Mouse (Mus musculus) liver, postnatal 0 days (tissue): ENCODE results near the gene Pip4p1. TPM values are rescaled to one million over a fixed set of nuclear protein-coding genes. Genes with fewer than 3 reads are reported as not detected.

Source experiments
- ATAC-seq: fragments of 200-750 bp; cut with Nextera tagmentation; 2 replicates; pipeline ENCODE4 v1.8.0; 2017; ENCODE audit warnings: mild to moderate bottlenecking, moderate library complexity
- DNase-seq: peaks from one replicate; pipeline ENCODE4 v3.0.0-alpha.2; 2016
- H3K27ac ChIP-seq: fragments of 300-500 bp; sonication (generic); 2 replicates; pipeline ENCODE4 v1.5.1; 2014; ENCODE audit warnings: antibody characterized with exemption, moderate library complexity, mild to moderate bottlenecking, low read depth
- H3K27me3 ChIP-seq: fragments of 300-500 bp; sonication (generic); 2 replicates; pipeline ENCODE4 v1.6.1; 2014; ENCODE audit warnings: low read length, control low read depth, mixed read lengths; ENCODE audit not compliant: insufficient read depth
- H3K36me3 ChIP-seq: fragments of 300-500 bp; sonication (generic); replicated peaks from 2 replicates; pipeline ENCODE4 v1.6.1; 2014; ENCODE audit warnings: mild to moderate bottlenecking, control low read depth, low read length, moderate library complexity, mixed read lengths; ENCODE audit not compliant: insufficient read depth
- H3K4me1 ChIP-seq: fragments of 300-500 bp; sonication (generic); 2 replicates; pipeline ENCODE4 v1.6.1; 2014; ENCODE audit warnings: antibody characterized with exemption, mild to moderate bottlenecking, control low read depth; ENCODE audit not compliant: insufficient read depth
- H3K4me2 ChIP-seq: fragments of 300-500 bp; sonication (generic); 2 replicates; pipeline ENCODE4 v1.6.1; 2014; ENCODE audit warnings: low read depth, mild to moderate bottlenecking, low read length, moderate library complexity, mixed read lengths
- H3K4me3 ChIP-seq: fragments of 300-500 bp; sonication (generic); 2 replicates; pipeline ENCODE4 v1.5.1; 2014; ENCODE audit warnings: low read depth, low read length
- H3K9ac ChIP-seq: fragments of 300-500 bp; sonication (generic); replicated peaks from 2 replicates; pipeline ENCODE4 v1.6.1; 2014; ENCODE audit warnings: mild to moderate bottlenecking, moderate library complexity
- H3K9me3 ChIP-seq: fragments of 300-500 bp; sonication (generic); 2 replicates; pipeline ENCODE4 v1.6.1; 2016; ENCODE audit warnings: mild to moderate bottlenecking, control low read depth, low read length, mixed read lengths
- CTCF ChIP-seq: sonication (generic); IDR thresholded peaks from 2 replicates; pipeline ENCODE4 v1.5.1; 2016; ENCODE audit warnings: antibody characterized with exemption, low read depth
- EP300 ChIP-seq: IDR thresholded peaks from 2 replicates; pipeline ENCODE4 v1.6.1; 2016; ENCODE audit warnings: antibody characterized with exemption, low read depth, mild to moderate bottlenecking
- WGBS: fragments of 180-500 bp; shearing (Covaris S2); extraction: QIAGEN DNeasy Blood & Tissue Kit; methylation state at CpG from one replicate; pipeline ENCODE4 v1.1.7; 2014; ENCODE audit not compliant: insufficient replicate concordance; 5-methylcytosine and 5-hydroxymethylcytosine counted together
- polyA plus RNA-seq: library from polyadenylated mRNA; unstranded; fragments of >200 nt; fragmentation: Nextera tagmentation; extraction: Ambion mirVana; gene quantifications from 2 replicates; pipeline ENCODE4 v1.2.1, GENCODE M21; 2015

Pip4p1 gene
- polyA plus RNA-seq, 1 experiment from 2014 or later, result 24.2 TPM

- TF ChIP-seq CTCF, result no peak
- no peak for TF ChIP-seq EP300
- no peaks in the 10 kb centered on the region for H3K27me3 ChIP-seq
- H3K4me2 ChIP-seq, result peak overlapping the region; percentile 77
- H3K36me3 ChIP-seq, result no peaks in the 10 kb centered on the region
- peak overlapping the region; percentile 78 for H3K27ac ChIP-seq
- H3K4me3 ChIP-seq, result peak overlapping the region; percentile 39
- DNase-seq (peak; percentile 61), ATAC-seq (peak; percentile 88)
- WGBS, result 21% methylated on average over 19 of the region's 19 CpGs
- peak overlapping the region; percentile 58 for H3K9ac ChIP-seq
- H3K4me1 ChIP-seq, result peaks cover 8% of the 10 kb centered on the region
- 0 out of 2 replicates have a peak, but pooled peaks cover 3% of the 10 kb centered on the region for H3K9me3 ChIP-seq
Observed at GRCm38 (mm10) chr14:50895985-50896746, 34.5 kb downstream of the Pip4p1 start.

DNA sequence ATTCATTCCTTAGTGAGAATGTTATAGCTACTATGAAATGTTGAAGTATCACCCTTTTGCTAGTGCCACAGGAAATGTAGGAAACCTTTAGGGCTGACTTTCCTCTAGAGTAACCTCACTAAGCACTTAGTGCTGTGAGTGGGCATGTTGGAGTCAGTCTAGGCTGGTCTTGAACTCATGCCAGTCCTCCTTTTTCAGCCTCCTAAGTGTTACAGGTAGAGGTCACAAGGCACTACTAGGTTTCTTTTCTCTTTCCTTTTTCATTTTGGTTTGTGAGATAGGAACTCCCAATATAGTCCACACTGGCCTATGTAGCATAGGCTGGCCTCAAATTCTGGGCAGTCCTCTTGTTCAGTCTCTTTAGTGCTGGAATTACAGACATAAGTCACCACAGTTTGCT is 35.2 kb downstream of the Pip4p1 start:
- no peak for ATAC-seq
- Histone ChIP-seq H3K27me3 (no peaks in the 10 kb centered on the region), H3K36me3 (no peaks in the 10 kb centered on the region), H3K4me2 (no peak overlapping the region), H3K9ac (no peak overlapping the region), H3K4me1 (peaks cover 8% of the 10 kb centered on the region), H3K9me3 (0 out of 2 replicates have a peak, but pooled peaks cover 3% of the 10 kb centered on the region), H3K27ac (peak overlapping the region; percentile 78), H3K4me3 (no peak overlapping the region)
- TF ChIP-seq EP300 (no peak), CTCF (no peak)
- no peak for DNase-seq

DNA sequence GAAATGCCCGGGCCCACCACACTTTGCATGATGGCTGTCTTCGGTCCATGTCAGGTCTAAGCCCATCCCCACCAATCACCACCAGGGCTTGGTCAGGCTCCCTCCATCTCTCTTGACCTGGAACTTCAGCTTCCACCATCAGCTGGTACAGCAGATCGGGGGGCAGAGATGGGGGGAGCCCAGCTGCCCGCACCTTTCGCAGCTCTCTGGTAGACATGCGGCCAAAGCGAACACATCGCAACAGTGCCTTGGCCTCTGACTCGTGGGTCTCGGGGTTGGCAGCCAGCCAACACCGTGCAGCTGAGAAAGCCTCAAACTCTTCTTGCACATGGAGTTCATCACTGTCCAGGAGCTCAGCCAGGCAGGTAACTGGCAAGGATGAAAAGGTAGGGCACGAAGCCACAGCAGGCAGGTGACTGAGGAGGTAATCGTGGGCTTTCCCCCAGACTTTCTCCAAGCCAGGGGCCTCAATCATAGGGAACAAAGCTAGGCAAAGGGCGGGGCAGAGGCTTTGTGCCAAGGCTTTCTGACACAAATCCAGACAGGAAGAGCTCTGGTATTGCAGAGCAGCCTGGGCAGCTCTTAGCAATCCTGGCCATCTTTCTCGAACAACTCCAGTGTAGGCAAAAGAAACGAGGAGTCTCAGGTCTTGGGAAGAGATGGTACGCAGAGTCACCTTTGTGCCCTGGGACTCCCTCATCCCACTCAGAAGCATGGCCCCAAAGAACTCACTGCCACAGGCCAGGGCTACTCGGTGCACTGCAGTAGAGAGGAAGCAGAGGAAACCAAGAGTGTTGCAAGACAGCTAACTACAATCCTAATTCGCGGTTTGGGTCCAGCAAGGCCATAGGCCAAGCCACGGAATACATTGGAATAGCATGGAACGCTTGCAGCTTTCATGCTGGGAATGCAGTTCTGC is 37.9 kb downstream of the Pip4p1 start:
- Histone ChIP-seq H3K9ac (no peak overlapping the region), H3K27me3 (no peaks in the 10 kb centered on the region), H3K27ac (no peak overlapping the region), H3K36me3 (no peaks in the 10 kb centered on the region), H3K9me3 (no peaks in the 10 kb centered on the region), H3K4me3 (no peak overlapping the region), H3K4me1 (peaks cover 8% of the 10 kb centered on the region), H3K4me2 (no peak overlapping the region)
- ATAC-seq (no peak), DNase-seq (no peak)
- TF ChIP-seq CTCF (no peak), EP300 (no peak)
- 68% methylated on average over 22 of the region's 22 CpGs for WGBS

DNA sequence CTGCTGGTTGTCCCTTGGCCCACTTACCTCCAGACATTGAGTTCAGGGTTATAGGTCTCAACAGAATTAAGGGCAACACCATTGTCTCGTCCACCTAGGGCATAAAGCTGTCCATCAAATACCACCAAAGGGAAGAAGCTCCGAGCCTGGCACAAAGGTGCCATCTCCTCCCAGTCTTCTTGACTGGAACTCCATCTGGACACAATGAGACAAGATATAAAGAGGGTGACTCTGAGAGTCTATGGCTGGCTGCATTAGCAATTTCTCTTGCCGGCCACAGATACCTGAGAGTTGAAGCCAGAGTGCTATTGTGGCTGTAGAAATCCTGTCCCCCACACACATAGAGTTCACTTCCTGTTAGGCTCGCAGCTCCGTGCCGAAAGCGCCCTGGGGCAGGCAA is 38.6 kb downstream of the Pip4p1 start:
- Histone ChIP-seq H3K27me3 (no peaks in the 10 kb centered on the region), H3K36me3 (no peaks in the 10 kb centered on the region), H3K9ac (no peak overlapping the region), H3K4me1 (peaks cover 8% of the 10 kb centered on the region), H3K27ac (no peak overlapping the region), H3K4me3 (no peak overlapping the region), H3K4me2 (no peak overlapping the region), H3K9me3 (no peaks in the 10 kb centered on the region)
- DNase-seq, result no peak
- no peak for TF ChIP-seq EP300
- TF ChIP-seq CTCF, result no peak
- WGBS, result 72% methylated on average over 7 of the region's 7 CpGs
- ATAC-seq, result no peak

GRCm38 (mm10) chr14:50891621-50892020 is 39.0 kb downstream of the Pip4p1 start:
- ATAC-seq, result no peak
- no peak for DNase-seq
- 88% methylated on average over 8 of the region's 8 CpGs for WGBS

DNA sequence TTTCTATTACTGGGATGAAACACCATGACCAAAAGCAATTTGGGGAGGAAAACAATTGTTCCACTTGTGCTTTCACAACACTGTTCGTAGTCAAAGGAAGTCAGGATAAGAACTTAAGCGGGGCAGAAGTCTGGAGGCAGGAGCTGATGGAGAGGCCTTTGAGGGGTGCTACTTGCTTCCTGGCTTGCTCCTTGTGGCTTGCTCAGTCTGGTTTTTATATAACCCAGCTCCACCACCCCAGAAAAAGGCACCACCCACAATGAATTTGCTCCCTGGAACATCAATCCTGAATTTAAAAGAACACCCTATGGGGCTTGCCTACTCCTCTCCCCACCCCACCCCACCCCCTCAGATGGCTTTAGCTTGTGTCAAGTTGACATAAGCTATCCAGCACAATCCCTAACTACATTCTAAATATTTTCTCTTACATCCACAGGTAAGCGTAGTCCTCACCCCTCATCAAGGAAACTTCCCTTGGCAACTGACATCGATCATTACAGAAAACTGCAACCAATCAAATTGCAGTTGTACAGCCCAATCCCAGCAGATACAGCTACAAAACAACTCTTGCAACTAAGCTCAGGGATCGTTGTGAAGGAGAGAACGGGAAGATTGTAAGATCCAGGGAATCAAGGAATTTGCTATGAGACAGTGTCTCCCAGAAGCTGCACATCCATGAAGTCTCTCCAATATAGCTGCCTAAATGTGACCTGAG is 54.3 kb downstream of the Pip4p1 start:
- Histone ChIP-seq H3K4me2 (no peak overlapping the region), H3K27me3 (no peaks in the 10 kb centered on the region), H3K9me3 (no peaks in the 10 kb centered on the region), H3K9ac (no peak overlapping the region), H3K4me1 (no peaks in the 10 kb centered on the region), H3K4me3 (no peak overlapping the region), H3K36me3 (no peaks in the 10 kb centered on the region), H3K27ac (no peak overlapping the region)
- 79% methylated on average over 6 of the region's 6 CpGs for WGBS
- TF ChIP-seq EP300, result no peak
- no peak for TF ChIP-seq CTCF
- no peak for ATAC-seq
- no peak for DNase-seq

More at GRCm38 (mm10) chr14:50891621-50892020, 39.0 kb downstream of the Pip4p1 start:
- H3K9ac ChIP-seq, result no peak overlapping the region
- H3K4me1 ChIP-seq, result peaks cover 4% of the 10 kb centered on the region
- no peaks in the 10 kb centered on the region for H3K9me3 ChIP-seq
- H3K27ac ChIP-seq, result no peak overlapping the region
- TF ChIP-seq CTCF (no peak), EP300 (no peak)
- no peak overlapping the region for H3K4me3 ChIP-seq
- no peaks in the 10 kb centered on the region for H3K27me3 ChIP-seq
- no peaks in the 10 kb centered on the region for H3K36me3 ChIP-seq
- no peak overlapping the region for H3K4me2 ChIP-seq

Other genes starting within 250 kb of the Pip4p1 start
- not detected in 2 replicates for gene Olfr747, start 237.7 kb downstream of the Pip4p1 start, polyA plus RNA-seq
- not detected in 2 replicates for gene Olfr748, start 223.5 kb downstream of the Pip4p1 start, polyA plus RNA-seq
- not detected in 2 replicates for gene Olfr749, start 185.8 kb downstream of the Pip4p1 start, polyA plus RNA-seq
- gene Ttc5, start 145.3 kb downstream of the Pip4p1 start, polyA plus RNA-seq, result 15.9 and 17.7 TPM in 2 replicates
- not detected in 2 replicates for gene Ccnb1ip1, start 123.1 kb downstream of the Pip4p1 start, polyA plus RNA-seq
- gene Parp2, start 123.0 kb downstream of the Pip4p1 start, polyA plus RNA-seq, result 19.1 and 22.5 TPM in 2 replicates
- gene Tep1, start 60.3 kb downstream of the Pip4p1 start, polyA plus RNA-seq, result 6.2 and 6.6 TPM in 2 replicates
- 0.13 and 0.20 TPM in 2 replicates for gene Klhl33, start 33.3 kb downstream of the Pip4p1 start, polyA plus RNA-seq
- 38.5 and 39.5 TPM in 2 replicates for gene Osgep, start 6.0 kb downstream of the Pip4p1 start, polyA plus RNA-seq
- 58.0 and 60.1 TPM in 2 replicates for gene Apex1, start 5.9 kb downstream of the Pip4p1 start, polyA plus RNA-seq
- gene Pnp, start 226 bp upstream of the Pip4p1 start, polyA plus RNA-seq, result 66.4 and 70.4 TPM in 2 replicates
- not detected in 2 replicates for gene Gm49342, start 13.7 kb upstream of the Pip4p1 start, polyA plus RNA-seq
- 7.1 and 7.3 TPM in 2 replicates for gene Pnp2, start 25.1 kb upstream of the Pip4p1 start, polyA plus RNA-seq
- gene Rnase10, start 76.9 kb upstream of the Pip4p1 start, polyA plus RNA-seq, result not detected in 2 replicates
- gene Rnase9, start 111.0 kb upstream of the Pip4p1 start, polyA plus RNA-seq, result not detected in 2 replicates
- not detected in 2 replicates for gene Rnase11, start 119.3 kb upstream of the Pip4p1 start, polyA plus RNA-seq
- 1.3 and 1.6 TPM in 2 replicates for gene Rnase12, start 126.8 kb upstream of the Pip4p1 start, polyA plus RNA-seq
- not detected in 2 replicates for gene Olfr750, start 143.6 kb upstream of the Pip4p1 start, polyA plus RNA-seq
- gene Rnase4, start 160.2 kb upstream of the Pip4p1 start, polyA plus RNA-seq, result 221 and 337 TPM in 2 replicates
- gene Ang, start 160.3 kb upstream of the Pip4p1 start, polyA plus RNA-seq, result 85.3 and 131 TPM in 2 replicates
- gene Eddm3b, start 183.6 kb upstream of the Pip4p1 start, polyA plus RNA-seq, result 0.07 TPM in 2 replicates
- gene Rnase6, start 193.1 kb upstream of the Pip4p1 start, polyA plus RNA-seq, result 6.3 and 7.5 TPM in 2 replicates
- gene Rnase1, start 215.9 kb upstream of the Pip4p1 start, polyA plus RNA-seq, result 0.11 and 2.1 TPM in 2 replicates
- not detected in 2 replicates for gene Rnase2b, start 231.4 kb upstream of the Pip4p1 start, polyA plus RNA-seq